Mouse (Mus musculus): Measurements from ENCODE around the gene Prss30. TPM values are rescaled to one million over a fixed set of nuclear protein-coding genes. Genes with fewer than 3 reads are reported as not detected.
"Not testable (repeated sequence)": the region's sequence is repeated elsewhere in the genome, so short reads cannot be mapped to it uniquely, and the experiment has no call there.

Gene Prss30
- total RNA-seq, 4 experiments from 2014 or later = 0.19 to 0.41 (median 0.31) TPM; not detected in 1

GRCm38 (mm10) chr17:23984989-23985388 is 4.6 kb upstream of the Prss30 start:
- peak; percentile 42 for DNase-seq

- no peak for DNase-seq
These were observed 2.5 kb upstream of the Prss30 start for GRCm38 (mm10) chr17:23982912-23983311.

GRCm38 (mm10) chr17:23979471-23979870 is 895 bp downstream of the Prss30 start:
- no peak for DNase-seq

DNA sequence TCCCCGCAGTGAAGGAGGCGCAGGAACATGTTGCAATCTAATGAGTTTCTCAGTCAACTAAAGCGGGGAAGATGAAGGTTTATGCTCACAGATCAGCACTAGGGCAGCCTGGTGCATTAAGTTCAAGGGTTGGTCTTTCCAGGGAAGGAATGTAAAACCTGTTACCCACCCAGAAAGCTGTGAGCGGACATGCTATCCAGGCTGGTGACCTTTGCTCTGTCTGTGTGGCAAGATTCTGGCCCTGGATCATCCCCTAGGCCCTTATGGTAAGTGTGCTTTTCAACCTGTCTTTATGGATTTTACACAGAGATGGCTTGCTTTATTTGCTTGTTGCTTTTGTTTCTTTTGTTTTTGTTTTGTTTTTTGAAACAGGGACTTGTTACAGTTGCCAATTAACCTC is 3.7 kb downstream of the Prss30 start:
- no peak for DNase-seq

GRCm38 (mm10) chr17:23971315-23971714 is 9.1 kb downstream of the Prss30 start:
- no peak for DNase-seq

DNA sequence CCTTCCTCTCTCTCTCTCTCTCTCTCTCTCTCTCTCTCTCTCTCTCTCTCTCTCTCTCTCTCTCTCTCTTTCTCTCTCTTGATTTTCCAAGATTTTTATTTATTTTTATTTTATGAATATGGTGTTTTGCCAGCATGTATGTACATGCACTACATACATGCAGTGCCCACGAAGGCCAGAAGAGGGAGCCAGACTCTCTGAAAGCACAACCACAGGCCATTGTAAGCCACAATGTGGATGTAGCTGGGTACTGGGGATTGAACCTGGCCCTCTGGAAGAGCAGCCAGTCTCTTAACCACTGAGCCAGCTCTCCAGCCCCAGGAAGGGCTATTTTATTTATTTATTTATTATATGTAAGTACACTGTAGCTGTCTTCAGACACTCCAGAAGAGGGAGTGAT is 11.1 kb downstream of the Prss30 start:
- peak; percentile 58 for DNase-seq

GRCm38 (mm10) chr17:23968780-23969179 is 11.6 kb downstream of the Prss30 start:
- no peak for DNase-seq

GRCm38 (mm10) chr17:23966658-23967401 is 13.5 kb downstream of the Prss30 start:
- no peak for DNase-seq

GRCm38 (mm10) chr17:23965805-23966425 is 14.5 kb downstream of the Prss30 start:
- no peak for DNase-seq

DNA sequence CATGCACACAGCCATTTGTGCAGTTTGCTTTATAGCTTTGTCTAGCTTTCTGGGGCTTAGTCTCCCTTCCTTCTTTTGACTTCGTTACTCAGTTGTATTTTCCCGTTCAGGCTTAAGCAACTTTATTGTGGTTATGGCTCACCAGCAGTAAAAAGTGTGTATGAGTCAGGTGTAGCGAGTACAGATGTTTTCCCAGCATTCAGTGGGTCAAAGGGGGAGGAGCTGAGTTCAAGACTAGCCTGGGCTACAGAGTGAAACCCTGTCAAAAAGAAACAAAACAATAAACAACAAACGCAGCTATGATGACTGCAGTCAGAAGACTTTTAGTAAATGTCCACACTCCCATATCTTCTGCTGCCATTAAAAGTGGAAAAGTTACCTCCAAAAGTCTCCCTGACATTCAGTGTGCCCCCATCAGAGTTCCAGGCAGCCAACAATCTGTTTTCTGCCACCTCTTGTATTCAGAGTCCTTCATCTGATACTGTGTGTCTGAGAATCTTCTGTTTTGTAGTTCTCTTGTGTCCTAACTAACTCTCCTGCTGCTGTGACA is 18.7 kb downstream of the Prss30 start:
- no peak for DNase-seq

DNA sequence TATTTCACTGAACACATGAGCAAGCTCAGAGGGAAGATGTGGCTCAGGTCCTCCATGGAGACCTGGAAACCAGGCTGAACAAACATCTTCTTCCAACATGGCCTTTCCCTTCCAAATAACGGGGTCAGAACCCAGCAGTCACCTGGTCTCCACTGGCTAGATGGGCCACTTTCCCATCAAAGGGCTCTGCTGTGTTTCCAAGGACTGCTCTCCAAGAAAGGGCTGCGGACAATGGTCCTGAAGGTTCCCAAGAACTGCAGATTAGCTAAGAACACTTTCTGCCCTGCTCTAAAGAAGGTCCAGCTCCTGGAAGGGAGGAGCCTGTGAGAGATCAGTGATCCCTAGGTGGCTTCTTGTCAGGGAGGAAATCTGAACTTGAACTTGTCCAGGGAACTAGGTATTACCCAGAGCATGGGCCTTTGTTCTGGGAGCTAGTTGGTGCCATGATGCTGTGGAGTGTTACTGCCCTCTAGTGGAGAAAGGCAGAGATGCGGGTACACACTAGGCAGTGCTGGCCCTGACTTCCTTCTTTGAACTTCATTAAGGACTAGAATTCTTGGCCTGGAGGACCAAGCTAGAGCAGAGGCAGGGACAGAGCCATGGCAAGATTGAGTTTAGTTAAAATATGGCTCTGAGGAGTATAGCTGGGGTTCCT is 20.2 kb downstream of the Prss30 start:
- peak; percentile 62 for DNase-seq

GRCm38 (mm10) chr17:23955174-23955573 is 25.2 kb downstream of the Prss30 start, which contains the start of gene Sbpl:
TSS of gene Sbpl (minus strand) at chr17:23955274.
- DNase-seq = no peak

- not testable (repeated sequence) for DNase-seq
These were observed 29.5 kb downstream of the Prss30 start for GRCm38 (mm10) chr17:23950828-23951227.

DNA sequence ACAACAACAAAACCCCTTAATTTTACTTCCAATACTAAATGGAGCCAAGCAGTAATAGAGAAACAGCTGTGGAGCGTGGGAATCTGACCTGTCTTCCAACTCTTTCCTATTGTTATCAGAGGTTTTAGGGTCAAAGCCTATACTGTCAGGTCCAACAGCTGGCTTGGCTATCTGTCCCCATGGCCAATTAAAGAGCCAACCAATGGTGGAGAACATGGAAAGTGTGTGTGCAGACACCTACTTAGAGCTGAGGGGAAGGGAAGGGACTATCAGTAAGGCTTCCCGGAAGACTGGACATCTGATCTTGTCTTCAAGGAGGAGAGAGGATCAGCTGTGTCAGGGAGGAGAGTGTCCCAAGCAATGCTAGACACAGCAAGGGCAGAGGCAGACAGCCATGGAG is 31.3 kb downstream of the Prss30 start:
- no peak for DNase-seq

DNA sequence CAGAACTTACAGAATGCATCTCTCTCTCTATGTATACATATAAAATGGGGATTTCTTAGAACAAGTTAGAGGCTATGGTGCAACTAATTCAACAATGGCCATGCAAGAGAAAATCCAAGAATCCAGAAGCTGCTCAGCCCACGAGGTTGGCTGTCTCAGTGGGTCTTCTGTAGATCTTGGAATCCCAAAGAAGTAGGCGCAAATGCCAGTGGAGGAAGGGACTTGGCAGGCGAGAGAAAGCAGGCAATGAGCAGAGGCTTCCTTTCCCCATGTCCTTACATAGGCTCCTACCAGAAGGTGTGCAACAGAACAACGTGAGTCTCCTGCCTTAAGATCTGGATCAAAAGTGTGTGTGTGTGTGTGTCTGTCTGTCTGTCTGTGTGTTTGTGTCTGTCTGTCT is 32.9 kb downstream of the Prss30 start:
- not testable (repeated sequence) for DNase-seq

- no peak for DNase-seq
These were observed 39.0 kb downstream of the Prss30 start, which contains the start of gene Sbp for GRCm38 (mm10) chr17:23941372-23941771. TSS of gene Sbp (plus strand) at chr17:23941672.

- DNase-seq = no peak
These were observed 49.2 kb downstream of the Prss30 start for GRCm38 (mm10) chr17:23931157-23931556.

GRCm38 (mm10) chr17:23925090-23925493 is 55.3 kb downstream of the Prss30 start:
- peak; percentile 42 for DNase-seq

DNA sequence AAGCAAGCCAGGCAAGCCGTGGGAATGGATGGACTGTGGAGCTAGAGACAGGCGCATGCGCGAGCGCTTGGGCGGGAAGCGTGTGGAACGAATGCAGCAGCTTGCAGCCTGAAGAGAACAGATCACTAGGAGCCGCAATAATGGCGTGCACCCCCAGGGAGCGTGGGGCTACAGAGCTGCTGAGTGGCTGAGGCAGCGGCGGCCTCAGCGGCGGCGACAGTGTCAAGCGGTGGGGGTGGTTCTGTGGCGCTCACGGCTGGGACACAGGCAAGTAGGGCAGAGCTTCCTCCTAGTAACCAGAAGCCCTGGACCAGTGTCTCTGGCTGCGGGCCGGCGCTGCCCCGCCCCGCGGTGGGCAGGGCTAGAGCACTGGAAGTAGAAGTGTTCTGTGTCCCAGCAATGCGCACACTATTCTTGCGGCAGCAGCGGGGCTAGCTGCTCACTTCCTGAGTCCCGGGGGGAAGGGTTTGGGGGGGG is 55.8 kb downstream of the Prss30 start:
- peak; percentile 90 for DNase-seq
